Mouse (Mus musculus): ENCODE data around the gene Zfp683.

- no peak for TF ChIP-seq CTCF (conservative IDR thresholded peaks at IDR 0.05; ENCODE audit: low read length)
- TF ChIP-seq NANOG (IDR thresholded peaks at IDR 0.05; ENCODE audit: borderline replicate concordance, low read length) = no peak
Observed at GRCm38 (mm10) chr4:134106105-134106504, 52.5 kb downstream of the Zfp683 start.
